Mouse (Mus musculus) hindbrain, embryonic 13.5 days (tissue): ENCODE results near the gene Armc12. TPM values are rescaled to one million over a fixed set of nuclear protein-coding genes. Genes with fewer than 3 reads are reported as not detected.

Experiments
- ATAC-seq: fragments of 200-750 bp; cut with Nextera tagmentation; 2 replicates; pipeline ENCODE4 v1.8.0; 2017; ENCODE audit warnings: moderate TSS enrichment; ENCODE audit not compliant: low FRiP score
- H3K27ac ChIP-seq: fragments of 300-500 bp; sonication (generic); 2 replicates; pipeline ENCODE4 v1.5.1; 2015; ENCODE audit warnings: inconsistent platforms, mild to moderate bottlenecking, moderate library complexity
- H3K27me3 ChIP-seq: fragments of 300-500 bp; sonication (generic); 2 replicates; pipeline ENCODE4 v1.6.1; 2015; ENCODE audit warnings: mild to moderate bottlenecking, inconsistent platforms
- H3K36me3 ChIP-seq: fragments of 300-500 bp; sonication (generic); 2 replicates; pipeline ENCODE4 v1.6.1; 2015; ENCODE audit warnings: mild to moderate bottlenecking, inconsistent platforms
- H3K4me1 ChIP-seq: fragments of 300-500 bp; sonication (generic); replicated peaks from 2 replicates; pipeline ENCODE4 v1.6.1; 2015; ENCODE audit warnings: inconsistent platforms
- H3K4me2 ChIP-seq: fragments of 300-500 bp; sonication (generic); 2 replicates; pipeline ENCODE4 v1.6.1; 2015; ENCODE audit warnings: inconsistent platforms, mild to moderate bottlenecking, moderate library complexity
- H3K4me3 ChIP-seq: fragments of 300-500 bp; sonication (generic); 2 replicates; pipeline ENCODE4 v1.5.1; 2015; ENCODE audit warnings: mild to moderate bottlenecking, inconsistent platforms
- H3K9ac ChIP-seq: fragments of 300-500 bp; sonication (generic); 2 replicates; pipeline ENCODE4 v1.6.1; 2015; ENCODE audit warnings: mild to moderate bottlenecking, inconsistent platforms
- H3K9me3 ChIP-seq: fragments of 300-500 bp; sonication (generic); 2 replicates; pipeline ENCODE4 v1.6.1; 2016; ENCODE audit warnings: inconsistent platforms
- WGBS: fragments of 180-500 bp; shearing (Covaris S2); methylation state at CpG from one replicate; pipeline ENCODE4 v1.1.7; 2015; 5-methylcytosine and 5-hydroxymethylcytosine counted together
- polyA plus RNA-seq: library from polyadenylated mRNA; unstranded; fragments of >200 nt; fragmentation: Nextera tagmentation; extraction: Ambion mirVana; gene quantifications from 2 replicates; pipeline ENCODE4 v1.2.1, GENCODE M21; 2015

The Armc12 gene
- polyA plus RNA-seq, 1 experiment from 2014 or later, result not detected

GRCm38 (mm10) chr17:28524009-28524695, 6.5 kb upstream of the Armc12 start:
- H3K4me1 ChIP-seq, result peaks cover 23% of the 10 kb centered on the region
- H3K4me3 ChIP-seq, result no peak overlapping the region
- WGBS, result 86% methylated on average over 23 of the region's 23 CpGs
- H3K9ac ChIP-seq, result no peak overlapping the region
- H3K9me3 ChIP-seq, result no peaks in the 10 kb centered on the region
- H3K27ac ChIP-seq, result no peak overlapping the region
- H3K4me2 ChIP-seq, result no peak overlapping the region
- peaks cover 49% of the 10 kb centered on the region for H3K27me3 ChIP-seq
- ATAC-seq, result no peak
- H3K36me3 ChIP-seq, result no peaks in the 10 kb centered on the region

- Histone ChIP-seq H3K4me3 (no peak overlapping the region), H3K9ac (no peak overlapping the region), H3K4me1 (peaks cover 23% of the 10 kb centered on the region), H3K27ac (no peak overlapping the region), H3K27me3 (peaks cover 46% of the 10 kb centered on the region), H3K9me3 (no peaks in the 10 kb centered on the region), H3K4me2 (no peak overlapping the region), H3K36me3 (no peaks in the 10 kb centered on the region)
- WGBS, result 78% methylated on average over 4 of the region's 4 CpGs
- ATAC-seq, result no peak
Observed at GRCm38 (mm10) chr17:28524831-28525430, 5.7 kb upstream of the Armc12 start.

- Histone ChIP-seq H3K27ac (no peak overlapping the region), H3K9me3 (no peaks in the 10 kb centered on the region)
Observed at GRCm38 (mm10) chr17:28527184-28528042, 3.2 kb upstream of the Armc12 start.

GRCm38 (mm10) chr17:28528043-28528351, 2.6 kb upstream of the Armc12 start:
- Histone ChIP-seq H3K4me1 (peaks cover 20% of the 10 kb centered on the region), H3K4me3 (no peak overlapping the region), H3K27ac (no peak overlapping the region), H3K27me3 (peaks cover 48% of the 10 kb centered on the region), H3K9ac (peak overlapping the region; percentile 15; the same call in 1 of the 2 replicates), H3K9me3 (no peaks in the 10 kb centered on the region), H3K4me2 (peak overlapping the region; percentile 26; the same call in 1 of the 2 replicates), H3K36me3 (no peaks in the 10 kb centered on the region)
- WGBS, result 8% methylated on average over 6 of the region's 6 CpGs
- no peak for ATAC-seq

More at GRCm38 (mm10) chr17:28527184-28528042, 3.2 kb upstream of the Armc12 start:
- Histone ChIP-seq H3K27me3 (peaks cover 44% of the 10 kb centered on the region), H3K4me1 (peaks cover 21% of the 10 kb centered on the region), H3K36me3 (no peaks in the 10 kb centered on the region), H3K4me3 (no peak overlapping the region), H3K9ac (peak overlapping the region; percentile 15; the same call in 1 of the 2 replicates), H3K4me2 (peak overlapping the region; percentile 26; the same call in 1 of the 2 replicates)
- ATAC-seq, result no peak
- 56% methylated on average over 12 of the region's 12 CpGs for WGBS

GRCm38 (mm10) chr17:28529116-28529515, 1.5 kb upstream of the Armc12 start:
- Histone ChIP-seq H3K4me1 (peaks cover 13% of the 10 kb centered on the region), H3K27me3 (peaks cover 44% of the 10 kb centered on the region), H3K4me3 (no peak overlapping the region), H3K9ac (no peak overlapping the region), H3K9me3 (no peaks in the 10 kb centered on the region), H3K27ac (no peak overlapping the region), H3K36me3 (no peaks in the 10 kb centered on the region), H3K4me2 (no peak overlapping the region)
- ATAC-seq, result no peak
- WGBS, result 69% methylated on average over 4 of the region's 4 CpGs

GRCm38 (mm10) chr17:28531946-28532345, 1.3 kb downstream of the Armc12 start:
- Histone ChIP-seq H3K9me3 (no peaks in the 10 kb centered on the region), H3K27me3 (peaks cover 36% of the 10 kb centered on the region), H3K9ac (no peak overlapping the region), H3K27ac (no peak overlapping the region), H3K4me3 (no peak overlapping the region), H3K36me3 (no peaks in the 10 kb centered on the region), H3K4me2 (peak overlapping the region; percentile 23; the same call in 1 of the 2 replicates), H3K4me1 (peaks cover 13% of the 10 kb centered on the region)
- ATAC-seq, result no peak
- WGBS, result 19% methylated on average over 18 of the region's 18 CpGs

GRCm38 (mm10) chr17:28532557-28532956, 2.0 kb downstream of the Armc12 start:
- no peak overlapping the region for H3K9ac ChIP-seq
- H3K9me3 ChIP-seq, result 0 out of 2 replicates have a peak, but pooled peaks cover under 1% of the 10 kb centered on the region
- peaks cover 10% of the 10 kb centered on the region for H3K4me1 ChIP-seq
- no peak overlapping the region for H3K4me3 ChIP-seq
- H3K4me2 ChIP-seq, result no peak overlapping the region
- no peak for ATAC-seq
- 85% methylated on average over 7 of the region's 7 CpGs for WGBS
- H3K36me3 ChIP-seq, result no peaks in the 10 kb centered on the region
- peaks cover 40% of the 10 kb centered on the region for H3K27me3 ChIP-seq
- H3K27ac ChIP-seq, result no peak overlapping the region

- ATAC-seq, result no peak
Observed at GRCm38 (mm10) chr17:28533327-28533726, 2.7 kb downstream of the Armc12 start.

GRCm38 (mm10) chr17:28537881-28538280, 7.3 kb downstream of the Armc12 start:
- Histone ChIP-seq H3K27me3 (peaks cover 13% of the 10 kb centered on the region; the same call in 1 of the 2 replicates), H3K4me2 (no peak overlapping the region), H3K36me3 (no peaks in the 10 kb centered on the region), H3K27ac (no peak overlapping the region), H3K9me3 (peaks cover 19% of the 10 kb centered on the region; the same call in 1 of the 2 replicates), H3K4me1 (no peaks in the 10 kb centered on the region), H3K4me3 (no peak overlapping the region), H3K9ac (no peak overlapping the region)
- WGBS, result 54% methylated on average over 12 of the region's 12 CpGs
- no peak for ATAC-seq

More at GRCm38 (mm10) chr17:28533327-28533726, 2.7 kb downstream of the Armc12 start:
- Histone ChIP-seq H3K9ac (no peak overlapping the region), H3K4me3 (no peak overlapping the region), H3K27me3 (peaks cover 41% of the 10 kb centered on the region), H3K4me2 (no peak overlapping the region), H3K27ac (no peak overlapping the region), H3K9me3 (0 out of 2 replicates have a peak, but pooled peaks cover 8% of the 10 kb centered on the region), H3K4me1 (peaks cover 5% of the 10 kb centered on the region), H3K36me3 (no peaks in the 10 kb centered on the region)
- 89% methylated on average over 13 of the region's 13 CpGs for WGBS

- no peaks in the 10 kb centered on the region; the same call in 1 of the 2 replicates for H3K9me3 ChIP-seq
- no peaks in the 10 kb centered on the region for H3K36me3 ChIP-seq
- no peak overlapping the region for H3K4me3 ChIP-seq
- WGBS, result 92% methylated on average over 1 of the region's 1 CpGs
- H3K4me2 ChIP-seq, result no peak overlapping the region
- no peak overlapping the region for H3K9ac ChIP-seq
- no peak for ATAC-seq
- H3K27ac ChIP-seq, result no peak overlapping the region
- H3K27me3 ChIP-seq, result no peaks in the 10 kb centered on the region
- H3K4me1 ChIP-seq, result no peaks in the 10 kb centered on the region
Observed at GRCm38 (mm10) chr17:28546925-28547324, 16.3 kb downstream of the Armc12 start.

- 78% methylated on average over 11 of the region's 11 CpGs for WGBS
- ATAC-seq, result no peak
- no peak overlapping the region for H3K27ac ChIP-seq
- no peaks in the 10 kb centered on the region; the same call in 1 of the 2 replicates for H3K9me3 ChIP-seq
- H3K9ac ChIP-seq, result no peak overlapping the region
- H3K4me2 ChIP-seq, result no peak overlapping the region
- 0 out of 2 replicates have a peak, but pooled peaks cover 3% of the 10 kb centered on the region for H3K4me1 ChIP-seq
- H3K4me3 ChIP-seq, result no peak overlapping the region
- no peaks in the 10 kb centered on the region for H3K36me3 ChIP-seq
- no peaks in the 10 kb centered on the region for H3K27me3 ChIP-seq
Observed at GRCm38 (mm10) chr17:28548550-28548949, 17.9 kb downstream of the Armc12 start.

GRCm38 (mm10) chr17:28549111-28549510, 18.5 kb downstream of the Armc12 start, which contains the start of gene Clpsl2:
TSS of gene Clpsl2 (plus strand) at chr17:28549411.
- 0 out of 2 replicates have a peak, but pooled peaks cover 4% of the 10 kb centered on the region for H3K4me1 ChIP-seq
- no peak for ATAC-seq
- H3K9me3 ChIP-seq, result no peaks in the 10 kb centered on the region
- 75% methylated on average over 14 of the region's 14 CpGs for WGBS
- no peaks in the 10 kb centered on the region for H3K27me3 ChIP-seq
- H3K4me3 ChIP-seq, result no peak within 1 kb of the TSS
- H3K27ac ChIP-seq, result no peak within 1 kb of the TSS
- no peaks in the 10 kb centered on the region for H3K36me3 ChIP-seq
- no peak within 1 kb of the TSS for H3K9ac ChIP-seq
- H3K4me2 ChIP-seq, result no peak within 1 kb of the TSS
